Mouse (Mus musculus) C2C12 (cell line): ENCODE results near the gene Gm10142. TPM values are rescaled to one million over a fixed set of nuclear protein-coding genes. Genes with fewer than 3 reads are reported as not detected.
"Not testable (repeated sequence)": the region's sequence is repeated elsewhere in the genome, so short reads cannot be mapped to it uniquely, and the experiment has no call there.

Experiments used
- H3K27me3 ChIP-seq: one replicate; pipeline ENCODE4 v1.6.1; 2011; ENCODE audit not compliant: control insufficient read depth, insufficient read depth, insufficient read length
- H3K36me3 ChIP-seq: one replicate; pipeline ENCODE4 v1.6.1; 2011; ENCODE audit not compliant: control insufficient read depth, insufficient read depth
- H3K4me3 ChIP-seq: one replicate; pipeline ENCODE4 v1.5.1; 2011; ENCODE audit warnings: mild to moderate bottlenecking, control low read depth; ENCODE audit not compliant: poor library complexity, insufficient read depth, severe bottlenecking
- H3K79me2 ChIP-seq: one replicate; pipeline ENCODE4 v1.6.1; 2011; ENCODE audit not compliant: control insufficient read depth, insufficient read depth
- H3K79me3 ChIP-seq: one replicate; pipeline ENCODE4 v1.6.1; 2011; ENCODE audit warnings: low read depth, control low read depth
- H3ac ChIP-seq: one replicate; pipeline ENCODE3; 2011; ENCODE audit warnings: low read depth; ENCODE audit not compliant: control insufficient read depth, insufficient read length
- CEBPB ChIP-seq: IDR thresholded peaks from one replicate; pipeline ENCODE4 v1.6.1; 2011; ENCODE audit warnings: low read depth, mild to moderate bottlenecking, control low read depth, moderate library complexity
- CTCF ChIP-seq: IDR thresholded peaks from one replicate; pipeline ENCODE4 v1.5.1; 2011; ENCODE audit not compliant: control insufficient read depth, insufficient read depth, insufficient read length
- FOSL1 ChIP-seq: IDR thresholded peaks from one replicate; pipeline ENCODE4 v1.8.0; 2011; ENCODE audit warnings: mild to moderate bottlenecking, low read length; ENCODE audit not compliant: poor library complexity, insufficient read depth, severe bottlenecking
- MAX ChIP-seq: IDR thresholded peaks from one replicate; pipeline ENCODE4 v1.6.1; 2011; ENCODE audit warnings: mild to moderate bottlenecking, control low read depth
- MYOD1 ChIP-seq: IDR thresholded peaks from one replicate; pipeline ENCODE4 v1.6.1; 2011; ENCODE audit warnings: low read depth; ENCODE audit not compliant: control insufficient read depth, insufficient read length
- MYOG ChIP-seq: IDR thresholded peaks from one replicate; pipeline ENCODE4 v1.6.1; 2011; ENCODE audit not compliant: control insufficient read depth, insufficient read length; ENCODE audit errors: extremely low read depth
- USF1 ChIP-seq: IDR thresholded peaks from one replicate; pipeline ENCODE4 v1.6.1; 2011; ENCODE audit warnings: low read depth, mild to moderate bottlenecking, control low read depth, moderate library complexity
- polyA plus RNA-seq: library from polyadenylated mRNA; unstranded; fragments of >200 nt; fragmentation: generic; extraction: Trizol; gene quantifications from one replicate; pipeline ENCODE4 v1.2.1, GENCODE M21; 2012; ENCODE audit warnings: missing spikeins

Gm10142 gene
- polyA plus RNA-seq, 1 experiment: not detected

GRCm38 (mm10) chr10:77753448-77753847 is 37.8 kb downstream of the Gm10142 start:
- Histone ChIP-seq H3ac (no peak overlapping the region), H3K4me3 (no peak overlapping the region), H3K27me3 (no peaks in the 10 kb centered on the region), H3K79me2 (no peaks in the 10 kb centered on the region), H3K79me3 (no peaks in the 10 kb centered on the region), H3K36me3 (no peaks in the 10 kb centered on the region)
- no peak for TF ChIP-seq USF1
- no peak for TF ChIP-seq MYOG
- no peak for TF ChIP-seq FOSL1
- no peak for TF ChIP-seq MYOD1
- TF ChIP-seq MAX: no peak
- no peak for TF ChIP-seq CEBPB
- TF ChIP-seq CTCF: no peak

DNA sequence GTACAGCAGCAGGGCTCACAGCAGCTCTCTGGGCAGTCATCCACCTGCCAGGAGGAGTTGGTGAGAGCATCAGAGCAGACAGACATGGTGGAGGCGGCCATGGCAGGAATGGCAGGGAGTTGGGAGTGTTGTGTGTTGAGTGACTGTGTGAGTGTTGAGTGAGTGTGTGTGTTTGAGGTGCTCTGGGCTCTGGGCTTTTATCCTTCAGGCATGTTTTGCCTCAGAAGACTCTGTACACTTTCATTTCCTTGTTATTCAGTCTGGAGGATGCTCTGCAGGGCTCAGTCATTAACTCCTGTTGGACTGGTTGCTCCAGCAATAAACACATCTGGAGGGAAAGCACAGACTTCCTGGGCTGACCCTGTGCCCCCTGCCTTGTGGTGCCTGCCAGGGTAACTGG is 44.0 kb downstream of the Gm10142 start, which contains the start of gene Gm3233:
Gene Gm3233, minus strand, starts transcription at position 101 of the 400 bp plus-strand sequence.
- not testable (repeated sequence) for H3K36me3 ChIP-seq, H3K4me3 ChIP-seq, H3K79me3 ChIP-seq, H3K79me2 ChIP-seq, H3ac ChIP-seq, H3K27me3 ChIP-seq

Other genes with a start within 250 kb of the Gm10142 start
- gene Fam207a, start 200.0 kb upstream of the Gm10142 start, polyA plus RNA-seq: 45.2 TPM
- 0.47 TPM for gene Itgb2, start 185.6 kb upstream of the Gm10142 start, polyA plus RNA-seq
- 96.1 TPM for gene Pttg1ip, start 134.1 kb upstream of the Gm10142 start, polyA plus RNA-seq
- gene Sumo3, start 109.7 kb upstream of the Gm10142 start, polyA plus RNA-seq: 152 TPM
- 5.1 TPM for gene Gm49325, start 109.6 kb upstream of the Gm10142 start, polyA plus RNA-seq
- gene Ube2g2, start 93.5 kb upstream of the Gm10142 start, polyA plus RNA-seq: 85.5 TPM
- not detected for gene Tspear, start 29.2 kb upstream of the Gm10142 start, polyA plus RNA-seq
- gene Gm19402, start 25.1 kb upstream of the Gm10142 start, polyA plus RNA-seq: not detected
- gene Gm9508, start 18.6 kb upstream of the Gm10142 start, polyA plus RNA-seq: not detected
- gene Gm10272, start 9.2 kb upstream of the Gm10142 start, polyA plus RNA-seq: not detected
- not detected for gene Gm10024, start 4.3 kb upstream of the Gm10142 start, polyA plus RNA-seq
- not detected for gene Krtap12-1, start 4.8 kb downstream of the Gm10142 start, polyA plus RNA-seq
- gene Gm10100, start 10.7 kb downstream of the Gm10142 start, polyA plus RNA-seq: not detected
- not detected for gene Gm18596, start 26.8 kb downstream of the Gm10142 start, polyA plus RNA-seq
- gene Gm9736, start 35.5 kb downstream of the Gm10142 start, polyA plus RNA-seq: not detected
- gene Gm3233, start 43.9 kb downstream of the Gm10142 start, polyA plus RNA-seq: not detected
- not detected for gene Gm3238, start 55.5 kb downstream of the Gm10142 start, polyA plus RNA-seq
- gene Gm7138, start 61.1 kb downstream of the Gm10142 start, polyA plus RNA-seq: not detected
- not detected for gene Gm3250, start 66.7 kb downstream of the Gm10142 start, polyA plus RNA-seq
- not detected for gene Gm7137, start 72.4 kb downstream of the Gm10142 start, polyA plus RNA-seq
- gene Gm9639, start 79.3 kb downstream of the Gm10142 start, polyA plus RNA-seq: not detected
- gene Gm19668, start 83.3 kb downstream of the Gm10142 start, polyA plus RNA-seq: not detected
- gene Gm9507, start 96.0 kb downstream of the Gm10142 start, polyA plus RNA-seq: not detected
- gene Gm2696, start 98.9 kb downstream of the Gm10142 start, polyA plus RNA-seq: not detected
- gene Krtap10-4, start 111.3 kb downstream of the Gm10142 start, polyA plus RNA-seq: not detected
- gene Krtap10-10, start 120.1 kb downstream of the Gm10142 start, polyA plus RNA-seq: not detected
- not detected for gene Gm36176, start 131.0 kb downstream of the Gm10142 start, polyA plus RNA-seq
- not detected for gene Gm10318, start 137.1 kb downstream of the Gm10142 start, polyA plus RNA-seq
- not detected for gene Gm3285, start 146.2 kb downstream of the Gm10142 start, polyA plus RNA-seq
- gene Lrrc3, start 186.7 kb downstream of the Gm10142 start, polyA plus RNA-seq: 0.01 TPM